Mouse (Mus musculus) heart, adult 18-20 months (tissue): Measurements from ENCODE around the gene Tnfaip2. TPM values are rescaled to one million over a fixed set of nuclear protein-coding genes. Genes with fewer than 3 reads are reported as not detected.

Source experiments
- DNase-seq, 2 experiments: peaks; one replicate each; pipeline ENCODE4 v3.0.0; 2021 to 2022; ENCODE audit warnings: mixed read lengths in 1 of 2
- total RNA-seq, 2 experiments: library from RNA; stranded (reverse); gene quantifications; 2 replicates each; pipeline ENCODE4 v1.2.3; 2021

Gene Tnfaip2
- total RNA-seq, 2 experiments from 2014 or later: 45.1 to 52.6 TPM

DNA sequence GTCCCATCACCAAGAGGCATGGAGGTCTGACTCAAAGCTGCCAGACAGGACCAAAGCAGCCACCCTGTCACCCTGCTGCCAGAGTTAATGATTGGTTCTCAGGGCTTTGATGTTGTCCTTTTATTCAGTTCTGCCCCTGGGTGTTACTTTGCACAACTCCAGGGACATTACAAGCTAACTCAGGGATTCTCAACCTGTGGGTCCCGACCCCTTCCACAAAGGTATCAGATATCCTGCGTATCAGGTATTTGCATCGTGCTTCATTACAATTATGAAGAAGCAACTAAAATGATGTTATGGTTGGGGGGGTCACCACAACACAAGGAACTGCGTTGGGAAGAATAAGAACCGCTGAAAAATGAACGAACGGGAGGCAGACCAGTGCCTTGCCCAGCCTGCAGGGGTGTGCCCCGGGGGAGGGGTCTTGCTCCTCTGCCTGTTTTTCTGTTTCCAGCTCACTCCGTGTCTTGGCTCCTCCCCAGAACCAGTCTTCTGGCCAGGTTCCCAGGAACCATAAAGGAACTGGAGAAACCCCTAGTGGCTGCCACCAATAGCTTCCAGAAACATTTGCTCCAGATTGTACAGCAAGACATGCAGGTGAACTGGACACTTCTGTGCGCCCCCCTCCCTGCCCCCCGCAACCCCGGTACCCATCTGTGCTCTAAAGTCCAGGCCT, 14.7 kb upstream of the Tnfaip2 start:
- DNase-seq: no peak

DNA sequence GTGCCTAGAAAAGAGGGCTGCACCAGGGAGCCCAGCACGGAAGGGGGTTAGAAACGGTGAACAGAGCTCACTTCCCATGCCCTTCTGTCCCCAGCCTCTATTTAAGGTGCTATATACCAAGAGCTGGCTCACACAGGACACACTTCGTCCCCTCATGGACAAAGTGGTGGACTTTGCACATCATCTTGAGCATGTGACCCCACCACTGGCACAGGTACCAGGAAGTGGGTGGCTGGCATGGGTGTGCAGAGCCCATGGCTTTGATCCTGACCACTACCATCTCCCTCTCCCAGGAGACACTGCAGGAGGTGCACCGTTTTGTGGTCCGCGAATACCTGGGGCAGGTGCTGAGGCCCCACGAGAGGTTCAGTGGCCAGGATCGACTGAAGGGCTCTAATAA, 13.9 kb upstream of the Tnfaip2 start:
- DNase-seq: no peak

DNA sequence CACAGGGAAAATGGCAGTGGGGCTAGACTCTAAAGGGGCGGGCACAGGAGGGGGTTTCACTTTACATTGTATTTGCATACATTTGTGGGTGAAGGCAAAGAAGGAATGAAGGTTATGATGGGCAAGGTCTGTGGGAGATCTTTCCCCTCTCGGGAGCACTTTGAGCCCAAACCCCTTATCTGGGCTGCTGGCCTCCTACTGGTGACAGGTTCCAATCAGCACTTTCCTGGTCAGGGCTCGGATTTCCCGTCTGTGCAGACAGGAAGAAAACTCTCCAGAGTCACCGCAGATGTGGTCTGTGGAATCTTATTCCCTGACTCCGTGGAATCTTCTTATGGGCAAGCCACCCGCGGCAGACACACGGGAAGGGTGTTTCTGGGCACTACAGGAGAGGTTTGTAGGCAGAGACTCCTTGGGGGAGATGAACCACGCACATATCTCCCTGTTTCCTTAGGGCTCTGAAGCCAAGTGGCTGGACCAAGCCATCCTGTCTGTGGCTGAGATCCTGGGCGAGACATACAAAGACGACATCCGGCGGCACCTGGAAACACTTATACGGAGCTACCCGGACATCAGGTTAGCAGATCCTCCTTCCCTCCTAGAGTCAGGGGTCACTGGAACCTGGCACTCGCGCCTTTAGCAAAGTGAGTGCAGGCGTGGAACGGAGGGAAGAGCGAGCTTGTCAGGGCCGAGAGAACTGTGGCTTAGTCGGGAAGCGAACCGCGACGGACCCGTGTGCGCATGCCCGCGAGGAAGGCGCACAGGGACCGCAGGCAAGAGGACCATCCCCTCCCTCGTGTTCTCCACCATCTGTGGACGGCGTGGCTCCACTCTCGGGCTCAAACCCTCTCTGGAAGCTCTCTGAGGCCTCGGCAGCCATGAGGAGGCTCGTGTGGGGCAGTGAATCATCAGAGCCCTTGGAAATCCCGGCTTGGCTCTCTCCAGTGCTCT, 13.0 kb upstream of the Tnfaip2 start:
- peak; percentile 69 to 73 for DNase-seq

DNA sequence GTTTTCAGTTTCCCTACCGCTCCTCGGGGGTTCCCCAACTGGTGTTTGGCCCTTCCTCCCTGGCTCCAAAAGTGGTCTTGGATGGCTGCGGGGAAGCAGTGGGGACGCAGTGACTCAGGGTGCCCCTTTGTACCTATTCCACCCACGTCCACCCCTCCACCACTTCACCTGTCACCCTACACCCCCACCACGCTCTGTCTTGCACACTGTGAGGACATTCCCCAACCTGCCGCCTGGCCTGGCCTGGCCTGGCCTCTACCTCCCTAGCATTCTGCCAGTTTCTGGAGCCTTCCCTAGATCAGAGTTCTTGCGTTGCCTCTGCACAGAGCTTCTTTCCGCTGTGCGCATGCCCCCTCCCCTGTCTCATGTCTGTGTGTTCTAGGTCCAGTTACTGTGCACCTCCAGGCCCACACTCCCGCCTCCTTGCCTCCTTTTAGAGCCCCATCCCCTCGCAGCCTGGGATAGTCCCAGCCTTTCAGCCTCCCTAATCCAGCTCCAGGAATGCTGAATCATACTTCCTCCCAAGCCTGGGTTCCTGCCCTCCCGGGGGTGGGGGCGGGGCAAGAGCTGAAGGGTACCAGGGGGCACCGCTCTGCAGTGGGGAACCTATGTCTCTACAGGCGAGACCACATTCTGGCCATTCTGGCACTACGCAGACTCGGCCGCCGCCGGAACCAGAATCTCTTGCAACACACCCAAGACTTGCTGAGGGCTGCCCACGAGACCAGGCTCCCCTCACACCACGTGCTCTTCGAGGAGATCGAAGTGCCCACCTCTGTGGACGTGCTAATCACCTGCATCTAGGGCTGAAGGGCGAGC, 12.0 kb upstream of the Tnfaip2 start:
- peak; percentile 50 to 67 for DNase-seq

DNA sequence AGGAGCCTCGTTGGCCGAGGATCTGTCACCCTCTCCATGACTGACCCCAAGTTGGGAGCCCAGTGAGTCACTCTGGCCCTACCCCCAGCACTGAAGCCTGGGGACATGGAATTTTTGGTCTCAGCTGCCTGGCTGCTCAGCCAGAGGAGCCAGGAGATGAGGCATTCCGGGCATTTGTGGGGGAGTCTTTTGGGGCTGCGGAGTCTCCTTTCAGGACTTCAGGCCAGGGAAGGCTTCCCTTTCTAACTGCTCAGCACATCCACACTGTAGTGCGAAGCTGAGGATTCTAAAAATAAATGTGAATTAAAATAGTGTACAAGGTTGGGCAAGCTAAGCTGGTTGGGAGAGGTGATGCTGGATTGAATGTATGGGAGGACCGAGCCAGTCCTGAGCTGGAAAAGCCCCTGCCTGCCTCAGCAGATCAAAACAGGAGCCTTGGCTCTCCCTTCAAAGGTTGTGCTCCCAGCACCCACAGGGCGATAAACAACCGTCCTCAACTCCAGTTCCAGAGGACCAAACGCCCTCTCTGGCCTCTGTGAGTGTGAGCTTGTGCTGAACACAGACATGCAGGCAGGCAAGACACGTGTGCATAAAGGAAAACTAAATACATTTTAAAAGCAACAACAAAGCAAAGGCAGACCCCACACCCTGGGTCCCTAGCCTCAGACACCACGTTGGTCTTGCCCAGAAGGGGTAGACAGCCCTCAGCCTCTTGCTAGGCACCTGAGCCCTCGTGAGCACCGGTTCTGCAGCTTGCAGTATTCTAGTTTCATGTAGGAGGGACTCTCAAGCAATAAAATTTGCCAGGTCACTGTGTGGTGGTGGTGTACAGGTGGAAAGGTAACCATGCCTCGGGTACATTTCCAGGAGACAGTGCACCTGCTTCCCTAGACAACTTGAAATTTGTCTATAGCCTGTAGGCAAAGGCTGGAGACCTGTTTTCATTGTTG, 11.1 kb upstream of the Tnfaip2 start:
- peak in 1 of 2 experiments; percentile 52 for DNase-seq

DNA sequence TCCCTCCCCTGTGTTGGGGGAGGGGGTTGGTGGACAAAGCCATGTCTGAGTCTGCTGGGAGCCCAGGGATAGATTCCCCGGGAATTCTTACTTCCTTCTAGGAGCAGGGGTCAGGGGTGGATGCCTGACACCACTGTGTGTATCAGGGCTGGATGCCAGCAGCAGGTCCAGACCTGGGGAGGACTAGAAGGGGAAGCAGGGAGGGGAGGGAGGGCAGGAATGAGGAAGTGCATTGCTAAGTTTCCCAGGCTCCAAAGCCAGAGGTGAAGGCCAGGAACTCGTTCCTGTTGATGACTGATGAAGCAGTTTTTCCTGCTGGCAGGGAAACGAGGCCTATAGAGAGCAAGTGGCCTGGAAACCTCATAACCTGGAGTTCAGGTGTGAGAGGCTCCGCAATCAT, 10.2 kb upstream of the Tnfaip2 start:
- DNase-seq: peak in 1 of 2 experiments; percentile 40

DNA sequence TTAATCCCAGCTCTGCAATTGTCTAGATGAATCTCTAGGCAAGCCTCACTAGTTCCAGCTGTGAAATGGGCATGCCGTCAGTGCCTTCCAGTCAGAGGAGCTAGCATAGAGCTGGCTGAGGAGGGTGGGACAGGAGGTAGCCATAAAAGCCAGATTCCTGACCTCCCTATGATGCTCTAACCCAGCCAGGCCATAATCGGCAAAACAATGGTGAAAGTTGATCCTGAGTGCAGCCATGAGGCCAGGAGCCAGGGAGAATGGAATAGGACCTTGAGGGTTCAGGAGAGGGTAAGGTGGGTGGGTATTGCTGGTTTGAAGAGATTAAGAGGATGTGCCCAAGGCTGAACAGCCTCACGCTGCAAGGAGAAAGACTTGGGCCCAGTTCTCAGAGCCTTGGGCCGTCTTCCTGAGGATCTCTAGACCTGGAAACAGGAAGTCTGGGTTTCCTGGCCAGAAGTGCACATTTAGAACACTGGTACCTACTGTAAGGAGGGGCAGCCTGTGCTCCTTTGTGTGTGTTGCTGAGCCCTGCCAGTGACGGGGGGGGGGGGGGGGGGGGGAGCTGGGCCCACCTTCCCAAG, 9.4 kb upstream of the Tnfaip2 start:
- no peak for DNase-seq

DNA sequence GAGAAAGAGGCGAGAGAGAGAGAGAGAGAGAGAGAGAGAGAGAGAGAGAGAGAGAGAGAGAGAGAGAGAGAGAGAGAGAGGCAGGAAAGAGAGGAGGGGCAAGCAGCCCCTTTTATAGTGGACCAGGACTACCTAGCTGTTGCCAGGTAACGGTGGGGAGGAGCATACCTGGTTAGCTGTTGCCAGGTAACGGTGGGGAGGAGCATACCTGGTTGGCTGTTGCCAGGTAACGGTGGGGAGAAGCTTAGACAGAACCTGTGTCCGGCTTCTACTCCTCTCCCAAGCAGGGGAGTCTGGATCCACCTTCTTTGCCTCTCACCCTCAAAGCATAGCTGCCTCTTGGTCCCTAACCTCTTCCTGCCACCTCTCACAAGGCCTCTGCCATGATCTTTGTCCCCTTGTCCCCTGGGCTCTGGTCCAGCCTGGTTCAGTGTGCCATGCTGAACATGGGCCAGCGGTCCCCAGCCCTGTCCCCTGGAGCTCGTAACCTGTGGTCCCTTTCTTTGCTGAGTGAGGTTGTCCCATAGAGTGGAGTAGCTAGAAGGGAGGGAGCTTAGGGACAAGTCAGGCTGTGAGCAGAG, 8.0 kb upstream of the Tnfaip2 start:
- DNase-seq: no peak

DNA sequence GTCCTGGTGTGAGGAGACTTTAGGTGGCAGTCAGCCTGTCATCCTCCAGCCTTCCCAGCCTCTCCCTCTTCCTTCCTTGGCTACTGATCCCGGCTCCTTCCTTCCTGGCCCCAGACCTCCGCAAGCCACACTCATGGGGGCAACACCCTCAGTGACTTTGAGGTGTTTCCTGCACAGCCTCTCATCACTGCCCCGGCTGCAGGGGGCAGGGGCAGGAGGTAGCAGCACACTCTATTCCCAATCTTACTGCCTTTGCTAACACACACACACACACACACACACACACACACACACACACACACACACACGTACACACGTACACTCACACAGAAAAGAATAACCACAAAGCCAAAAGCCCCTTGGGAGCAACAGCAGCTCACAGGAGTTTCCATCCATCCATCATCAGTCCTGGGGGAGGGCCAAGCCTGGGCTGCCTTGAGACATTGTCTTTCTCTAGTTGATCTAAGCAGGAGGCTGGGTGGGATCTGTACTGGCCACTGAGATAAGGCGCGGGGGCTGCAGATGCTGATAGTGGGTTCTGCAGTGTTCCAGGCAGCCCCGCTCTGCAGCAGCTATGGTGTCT, 7.4 kb upstream of the Tnfaip2 start:
- peak in 1 of 2 experiments; percentile 61 for DNase-seq

DNA sequence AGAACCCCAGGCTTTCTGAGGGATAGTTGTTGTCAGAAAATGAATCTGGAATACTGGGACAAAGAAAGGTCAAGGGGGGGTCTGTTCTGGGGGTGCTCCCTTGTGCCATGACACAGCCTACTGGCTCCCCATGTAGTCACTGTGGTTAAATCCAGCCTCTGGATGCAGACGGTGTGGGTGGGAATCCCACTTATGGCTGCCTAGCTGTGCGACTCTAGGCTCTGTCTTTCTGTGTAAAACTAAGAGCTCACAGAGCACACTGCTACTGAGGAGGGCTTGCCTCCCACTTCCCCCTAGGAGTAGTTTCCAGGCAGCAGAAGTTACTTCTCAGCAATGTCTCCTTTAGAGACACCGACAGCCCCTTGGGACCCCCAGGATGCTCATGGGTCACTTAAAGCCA, 6.1 kb upstream of the Tnfaip2 start:
- no peak for DNase-seq

DNA sequence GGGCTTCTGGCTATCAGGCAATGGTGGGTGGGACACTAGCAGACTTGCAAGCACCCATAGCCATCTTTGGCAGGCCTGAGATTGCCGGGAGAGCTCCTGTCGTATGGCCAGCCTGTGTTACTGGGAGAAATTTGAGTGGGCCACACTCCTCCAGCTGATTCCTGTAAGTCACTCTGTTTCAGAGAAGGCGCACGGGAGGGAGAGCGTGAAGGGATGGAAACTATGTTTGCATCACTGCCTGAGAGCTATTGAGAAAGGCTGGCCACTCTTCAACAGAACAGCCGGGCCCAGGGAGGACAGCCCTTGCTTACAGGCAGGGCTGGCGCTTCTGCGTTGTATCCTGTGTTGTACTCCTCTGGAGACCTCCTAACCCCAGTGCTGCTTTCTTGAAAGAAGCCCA, 5.6 kb upstream of the Tnfaip2 start:
- peak; percentile 54 to 57 for DNase-seq

DNA sequence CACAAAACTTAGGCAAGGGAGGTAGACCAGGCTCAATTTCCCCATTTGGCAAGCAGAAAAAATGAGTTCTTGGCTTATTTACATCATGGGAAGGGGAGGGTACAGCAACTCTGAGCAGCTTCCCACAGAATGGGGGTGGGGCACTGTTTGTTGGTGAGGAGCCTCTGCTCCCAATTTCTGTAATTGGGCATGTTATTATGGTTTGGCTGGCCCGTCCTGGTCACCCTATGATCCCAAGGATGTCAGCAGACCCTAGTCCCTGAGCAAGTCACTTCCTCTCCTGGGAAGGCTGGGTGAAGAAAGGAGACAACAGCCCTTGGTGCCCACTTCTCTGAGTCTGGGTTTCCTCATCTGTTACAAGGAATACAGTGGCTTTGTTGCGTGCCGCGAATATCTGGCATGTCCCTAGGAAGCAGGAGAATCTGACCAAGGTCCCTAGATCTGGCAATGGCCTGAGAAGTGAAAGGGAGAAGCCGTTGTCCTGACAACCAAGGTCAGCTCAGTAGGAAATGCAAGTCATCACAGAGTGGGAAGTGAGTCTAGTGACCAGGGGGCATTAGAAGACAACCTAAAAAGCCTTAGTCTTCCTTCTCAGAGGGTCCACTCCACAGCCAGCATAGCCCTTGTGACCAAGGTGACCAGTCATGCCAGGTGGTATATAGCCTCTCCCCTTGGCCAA, 4.9 kb upstream of the Tnfaip2 start:
- peak; percentile 33 to 41 for DNase-seq

DNA sequence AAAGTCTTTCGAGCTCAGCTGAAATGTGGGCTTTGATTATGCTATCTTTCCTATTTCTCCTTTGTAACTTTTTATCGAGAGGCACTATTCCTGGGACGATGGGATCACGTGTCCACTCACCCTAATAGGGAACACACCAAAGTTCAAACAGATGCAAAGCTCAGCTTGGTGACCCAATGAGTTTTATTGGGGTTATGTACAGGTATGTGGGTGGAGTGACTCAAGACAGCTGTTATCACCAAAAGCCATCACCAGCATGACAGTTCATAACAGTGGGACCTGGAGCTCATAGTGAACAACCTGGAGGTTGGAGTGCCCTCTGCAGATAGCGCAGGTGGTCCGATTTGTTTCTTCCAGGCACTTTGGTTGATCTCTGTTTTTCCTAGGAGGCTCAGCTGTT, 3.4 kb upstream of the Tnfaip2 start:
- DNase-seq: no peak

DNA sequence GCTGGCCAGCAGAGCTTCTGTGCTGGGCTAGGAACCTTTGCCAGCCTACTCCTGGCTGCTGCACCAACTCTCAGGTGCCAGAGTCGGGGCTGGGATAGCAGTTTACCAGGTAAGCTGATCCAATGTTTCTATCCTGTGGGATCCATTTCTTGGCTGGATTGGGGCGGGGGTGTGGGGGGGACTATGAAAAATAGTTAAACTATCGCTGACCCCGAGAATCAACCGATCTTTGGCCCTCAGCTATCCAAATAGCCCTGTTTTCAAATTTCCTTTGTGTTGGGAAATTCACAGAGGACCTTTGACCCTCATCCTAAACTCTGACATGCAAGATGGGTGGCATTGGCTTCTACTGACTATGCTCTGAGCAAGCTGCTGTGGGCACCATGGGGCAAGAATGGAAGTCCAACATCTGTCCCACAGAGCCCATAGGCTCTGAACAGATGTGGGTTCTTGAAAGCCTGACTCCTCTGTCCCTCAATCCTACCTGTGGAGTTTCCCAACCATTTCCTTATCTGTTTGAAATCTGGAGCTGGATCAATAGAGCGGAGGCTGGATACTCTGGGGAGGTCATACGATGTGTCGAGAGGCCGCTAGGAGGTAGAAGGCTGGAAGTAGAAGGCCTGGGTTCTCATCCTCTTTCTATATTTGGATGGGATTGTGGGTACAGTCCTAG, 1.4 kb upstream of the Tnfaip2 start:
- DNase-seq: peak in 1 of 2 experiments; percentile 7

DNA sequence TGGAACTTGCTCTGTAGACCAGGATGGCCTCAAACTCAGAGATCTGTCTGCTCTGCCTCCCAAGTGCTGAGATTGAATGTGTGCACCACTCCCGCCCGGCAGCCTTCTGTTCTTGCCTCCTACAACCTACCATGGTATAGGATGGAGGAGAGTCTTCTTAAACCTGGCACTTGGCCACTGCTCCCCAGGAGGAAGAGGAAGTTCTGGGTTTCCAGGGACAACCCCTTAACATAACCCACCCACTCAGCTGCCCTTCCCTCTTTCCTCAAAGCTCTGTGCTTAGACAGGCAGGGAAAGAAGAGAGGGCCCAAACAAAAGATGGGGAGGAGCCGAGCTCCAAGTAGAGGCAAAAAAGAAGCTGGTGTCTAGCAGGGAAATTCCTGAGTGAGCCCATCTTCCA, 746 bp upstream of the Tnfaip2 start:
- peak; percentile 38 to 48 for DNase-seq

DNA sequence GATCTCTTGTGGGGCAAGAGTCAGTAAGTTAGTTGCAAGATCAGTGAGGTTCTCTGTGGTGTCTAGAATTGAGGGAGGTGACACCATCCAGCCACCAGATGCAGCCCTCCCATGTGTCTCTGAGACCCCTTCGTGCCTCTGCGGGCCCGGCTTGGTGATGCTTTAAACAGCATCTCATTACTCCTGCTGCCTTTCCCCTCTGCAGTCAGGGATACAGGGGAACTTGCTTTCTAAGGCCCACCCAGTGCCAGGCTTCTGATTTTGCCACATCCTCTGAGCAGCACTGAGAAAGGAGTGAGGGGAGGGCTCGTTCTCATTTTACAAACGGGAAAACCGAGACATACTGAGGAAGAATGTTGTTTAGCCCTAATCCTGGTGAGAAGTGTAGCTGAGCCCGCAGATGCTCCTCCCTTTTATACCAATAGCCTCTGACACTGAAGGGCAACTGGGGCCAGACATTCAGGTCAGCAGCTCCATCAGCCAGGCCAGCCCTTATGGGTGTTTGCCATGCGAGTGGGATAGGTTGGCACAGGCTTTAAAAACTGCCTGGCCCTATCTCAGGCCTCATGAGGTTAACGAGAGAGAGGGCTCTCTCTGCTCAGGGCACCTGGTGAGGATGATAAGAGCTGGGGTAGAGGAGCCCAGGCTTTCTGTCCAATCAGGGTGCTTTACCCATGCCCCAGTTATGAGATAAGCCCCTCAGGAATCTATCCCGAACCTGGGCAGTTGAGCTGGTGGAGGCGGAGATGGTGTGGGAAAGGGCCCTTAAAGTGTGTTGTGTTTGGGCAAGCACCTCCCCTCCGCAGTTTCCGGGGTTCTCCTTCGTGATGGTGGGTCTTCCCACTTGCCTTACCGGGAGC, 972 bp downstream of the Tnfaip2 start:
- peak; percentile 59 to 73 for DNase-seq

DNA sequence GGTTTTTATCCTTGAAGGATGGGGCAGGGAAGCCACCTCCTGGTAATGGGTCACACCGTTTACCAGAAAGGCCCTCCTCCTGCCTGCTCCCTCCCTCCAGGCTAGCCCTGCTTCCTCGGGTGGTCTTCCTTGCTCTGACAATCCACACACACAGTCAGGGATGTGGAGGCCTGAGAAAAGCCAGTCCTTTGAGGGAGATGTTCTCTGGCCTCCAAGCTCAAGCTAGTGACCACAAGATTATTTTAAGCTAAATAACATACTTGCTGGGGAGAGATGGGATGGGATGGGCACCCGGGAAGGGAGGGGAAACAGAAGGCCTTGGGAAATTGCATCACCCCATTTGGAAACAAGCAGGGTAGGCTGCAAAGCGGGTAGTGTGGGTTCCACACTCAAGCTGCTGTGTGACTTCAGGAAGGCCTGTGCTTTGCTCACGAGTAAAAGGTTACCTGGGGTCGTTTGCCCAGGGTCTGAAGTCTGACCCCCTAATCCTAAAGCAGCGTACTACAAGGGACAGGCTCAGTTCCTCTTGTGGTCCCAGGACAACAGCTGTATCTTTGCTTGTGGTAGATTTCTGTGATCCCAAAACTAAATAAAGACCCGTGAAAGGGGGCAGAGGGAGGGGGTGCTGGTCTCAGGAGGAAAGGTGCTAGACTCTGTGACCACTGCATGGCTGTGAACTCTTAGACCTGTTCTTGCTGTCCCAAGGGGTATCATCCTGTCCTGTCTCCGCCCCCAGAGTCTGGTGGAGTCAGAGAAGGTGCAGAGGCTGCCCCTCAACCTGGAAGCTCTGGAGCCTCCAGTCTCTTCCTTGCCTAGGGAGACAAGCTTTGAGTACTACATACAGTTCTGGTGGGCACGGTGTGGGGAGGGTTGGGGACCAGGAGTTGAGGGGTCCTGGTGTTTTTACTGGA, 1.9 kb downstream of the Tnfaip2 start:
- DNase-seq: peak; percentile 48 to 58
